Mouse (Mus musculus): Measurements from ENCODE around the gene Tmem161a. TPM values are rescaled to one million over a fixed set of nuclear protein-coding genes. Genes with fewer than 3 reads are reported as not detected.

Gene Tmem161a
- polyA plus RNA-seq, 1 experiment from 2014 or later: 62.0 TPM

Other genes with a start within 250 kb of the Tmem161a start
- 27.2 and 31.7 TPM in 2 replicates for gene Gatad2a, start 176.0 kb upstream of the Tmem161a start, polyA plus RNA-seq (2015; fragmentation: Nextera tagmentation; extraction: Ambion mirVana)
- gene Mau2, start 129.6 kb upstream of the Tmem161a start, polyA plus RNA-seq (2015; fragmentation: Nextera tagmentation; extraction: Ambion mirVana): 87.5 and 87.8 TPM in 2 replicates
- 65.4 and 65.9 TPM in 2 replicates for gene Sugp1, start 129.5 kb upstream of the Tmem161a start, polyA plus RNA-seq (2015; fragmentation: Nextera tagmentation; extraction: Ambion mirVana)
- gene Tm6sf2, start 99.4 kb upstream of the Tmem161a start, polyA plus RNA-seq (2015; fragmentation: Nextera tagmentation; extraction: Ambion mirVana): 1.7 and 2.1 TPM in 2 replicates
- 0.93 and 1.4 TPM in 2 replicates for gene Hapln4, start 88.9 kb upstream of the Tmem161a start, polyA plus RNA-seq (2015; fragmentation: Nextera tagmentation; extraction: Ambion mirVana)
- 186 and 193 TPM in 2 replicates for gene Ncan, start 51.5 kb upstream of the Tmem161a start, polyA plus RNA-seq (2015; fragmentation: Nextera tagmentation; extraction: Ambion mirVana)
- gene Nr2c2ap, start 41.0 kb upstream of the Tmem161a start, polyA plus RNA-seq (2015; fragmentation: Nextera tagmentation; extraction: Ambion mirVana): 36.7 and 39.1 TPM in 2 replicates
- gene Rfxank, start 33.2 kb upstream of the Tmem161a start, polyA plus RNA-seq (2015; fragmentation: Nextera tagmentation; extraction: Ambion mirVana): 13.4 and 14.2 TPM in 2 replicates
- gene Borcs8, start 32.9 kb upstream of the Tmem161a start, polyA plus RNA-seq (2015; fragmentation: Nextera tagmentation; extraction: Ambion mirVana): 59.1 and 64.8 TPM in 2 replicates
- 0.37 and 0.56 TPM in 2 replicates for gene Mef2b, start 32.6 kb upstream of the Tmem161a start, polyA plus RNA-seq (2015; fragmentation: Nextera tagmentation; extraction: Ambion mirVana)
- gene Slc25a42, start 39.9 kb downstream of the Tmem161a start, polyA plus RNA-seq (2015; fragmentation: Nextera tagmentation; extraction: Ambion mirVana): 8.7 and 10.9 TPM in 2 replicates
- 102 and 109 TPM in 2 replicates for gene Sugp2, start 61.9 kb downstream of the Tmem161a start, polyA plus RNA-seq (2015; fragmentation: Nextera tagmentation; extraction: Ambion mirVana)
- 117 and 118 TPM in 2 replicates for gene Armc6, start 62.1 kb downstream of the Tmem161a start, polyA plus RNA-seq (2015; fragmentation: Nextera tagmentation; extraction: Ambion mirVana)
- 37.9 and 41.2 TPM in 2 replicates for gene Homer3, start 110.5 kb downstream of the Tmem161a start, polyA plus RNA-seq (2015; fragmentation: Nextera tagmentation; extraction: Ambion mirVana)
- gene Ddx49, start 130.1 kb downstream of the Tmem161a start, polyA plus RNA-seq (2015; fragmentation: Nextera tagmentation; extraction: Ambion mirVana): 44.5 and 48.0 TPM in 2 replicates
- 299 and 322 TPM in 2 replicates for gene Cope, start 130.2 kb downstream of the Tmem161a start, polyA plus RNA-seq (2015; fragmentation: Nextera tagmentation; extraction: Ambion mirVana)
- gene Cers1, start 143.4 kb downstream of the Tmem161a start, polyA plus RNA-seq (2015; fragmentation: Nextera tagmentation; extraction: Ambion mirVana): 38.2 and 40.1 TPM in 2 replicates
- 5.3 and 7.4 TPM in 2 replicates for gene Gdf1, start 157.5 kb downstream of the Tmem161a start, polyA plus RNA-seq (2015; fragmentation: Nextera tagmentation; extraction: Ambion mirVana)
- 15.1 and 16.0 TPM in 2 replicates for gene Upf1, start 180.9 kb downstream of the Tmem161a start, polyA plus RNA-seq (2015; fragmentation: Nextera tagmentation; extraction: Ambion mirVana)
- gene Comp, start 201.2 kb downstream of the Tmem161a start, polyA plus RNA-seq (2015; fragmentation: Nextera tagmentation; extraction: Ambion mirVana): 0.50 and 0.57 TPM in 2 replicates